Mouse (Mus musculus) heart, postnatal 0 days (tissue): ENCODE results near the gene Olfr643.

Source experiments
- CTCF ChIP-seq: IDR thresholded peaks from 2 replicates; pipeline ENCODE4 v1.5.1; 2016; ENCODE audit warnings: antibody characterized with exemption, control low read depth, low read depth
- EP300 ChIP-seq: IDR thresholded peaks from 2 replicates; pipeline ENCODE4 v1.6.1; 2016; ENCODE audit warnings: antibody characterized with exemption, low read depth

- TF ChIP-seq EP300 (no peak), CTCF (no peak)
Observed at GRCm38 (mm10) chr7:104017203-104017602, 120.0 kb downstream of the Olfr643 start, which contains the start of gene Olfr639.
